Mouse (Mus musculus) kidney, embryonic 15.5 days (tissue): ENCODE results near the gene Trim17. TPM values are rescaled to one million over a fixed set of nuclear protein-coding genes. Genes with fewer than 3 reads are reported as not detected.

Experiments
- ATAC-seq: fragments of 200-750 bp; cut with Nextera tagmentation; replicated peaks from 2 replicates; pipeline ENCODE4 v1.8.0; 2017; ENCODE audit warnings: moderate TSS enrichment; ENCODE audit not compliant: low FRiP score
- H3K27ac ChIP-seq: fragments of 300-500 bp; sonication (generic); 2 replicates; pipeline ENCODE4 v1.5.1; 2015; ENCODE audit warnings: mild to moderate bottlenecking, inconsistent platforms
- H3K27me3 ChIP-seq: fragments of 300-500 bp; sonication (generic); 2 replicates; pipeline ENCODE4 v1.6.1; 2015; ENCODE audit warnings: inconsistent platforms
- H3K36me3 ChIP-seq: fragments of 300-500 bp; sonication (generic); 2 replicates; pipeline ENCODE4 v1.6.1; 2015; ENCODE audit warnings: inconsistent platforms
- H3K4me1 ChIP-seq: fragments of 300-500 bp; sonication (generic); 2 replicates; pipeline ENCODE4 v1.6.1; 2015; ENCODE audit warnings: inconsistent platforms
- H3K4me2 ChIP-seq: fragments of 300-500 bp; sonication (generic); 2 replicates; pipeline ENCODE4 v1.6.1; 2015; ENCODE audit warnings: moderate library complexity, mild to moderate bottlenecking, inconsistent platforms
- H3K4me3 ChIP-seq: fragments of 300-500 bp; sonication (generic); replicated peaks from 2 replicates; pipeline ENCODE4 v1.5.1; 2015; ENCODE audit warnings: mild to moderate bottlenecking, inconsistent platforms
- H3K9ac ChIP-seq: fragments of 300-500 bp; sonication (generic); 2 replicates; pipeline ENCODE4 v1.6.1; 2015; ENCODE audit warnings: mild to moderate bottlenecking, inconsistent platforms
- H3K9me3 ChIP-seq: fragments of 300-500 bp; sonication (generic); replicated peaks from 2 replicates; pipeline ENCODE4 v1.6.1; 2016; ENCODE audit warnings: inconsistent platforms
- WGBS: fragments of 180-500 bp; shearing (Covaris S2); methylation state at CpG from one replicate; pipeline ENCODE4 v1.1.7; 2015; ENCODE audit warnings: mixed read lengths; 5-methylcytosine and 5-hydroxymethylcytosine counted together
- polyA plus RNA-seq: library from polyadenylated mRNA; unstranded; fragments of >200 nt; fragmentation: Nextera tagmentation; extraction: Ambion mirVana; gene quantifications from 2 replicates; pipeline ENCODE4 v1.2.1, GENCODE M21; 2015

Gene Trim17
- 0.58 and 0.71 TPM in 2 replicates for polyA plus RNA-seq

DNA sequence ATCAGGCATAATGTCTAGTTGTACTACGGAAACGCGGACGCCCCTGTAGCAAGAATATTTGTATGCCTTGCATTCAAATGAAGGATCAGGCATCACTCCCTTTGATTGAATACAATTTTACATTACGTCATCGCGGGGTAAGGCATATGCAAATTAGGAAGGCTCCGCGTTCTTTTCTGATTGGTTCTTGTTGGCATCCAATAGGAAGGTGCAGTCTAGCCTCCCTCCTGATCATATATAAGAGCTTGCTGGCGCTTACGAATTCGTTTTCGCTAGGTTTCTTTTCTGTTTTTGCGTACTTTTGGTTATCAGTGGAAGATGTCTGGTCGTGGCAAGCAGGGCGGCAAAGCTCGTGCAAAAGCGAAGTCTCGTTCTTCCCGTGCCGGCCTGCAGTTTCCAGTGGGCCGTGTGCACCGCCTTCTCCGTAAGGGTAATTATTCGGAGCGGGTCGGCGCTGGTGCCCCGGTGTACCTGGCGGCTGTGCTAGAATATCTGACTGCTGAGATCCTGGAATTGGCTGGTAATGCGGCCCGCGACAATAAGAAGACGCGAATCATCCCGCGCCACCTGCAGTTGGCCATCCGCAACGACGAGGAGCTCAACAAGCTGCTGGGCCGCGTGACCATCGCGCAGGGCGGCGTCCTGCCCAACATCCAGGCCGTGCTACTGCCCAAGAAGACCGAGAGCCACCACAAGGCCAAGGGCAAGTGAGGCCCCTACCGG, at the start of gene Trim17, which contains the start of gene Hist3h2a:
Gene Trim17 (plus strand): TSS at position 266 of the 723 bp plus-strand sequence.
Gene Hist3h2a (plus strand): TSS at position 266 of the 723 bp plus-strand sequence.
- peaks cover 39% of the 10 kb centered on the region for H3K4me1 ChIP-seq
- H3K27me3 ChIP-seq, result no peaks in the 10 kb centered on the region; the same call in 1 of the 2 replicates
- peak within 1 kb of the TSS; percentile 77 for H3K9ac ChIP-seq
- peak within 1 kb of the TSS; percentile 91 for H3K4me2 ChIP-seq
- peak within 1 kb of the TSS; percentile 100 for H3K27ac ChIP-seq
- H3K36me3 ChIP-seq, result peaks cover 20% of the 10 kb centered on the region
- under 1% methylated on average over 49 of the region's 49 CpGs for WGBS
- no peaks in the 10 kb centered on the region for H3K9me3 ChIP-seq
- H3K4me3 ChIP-seq, result peak within 1 kb of the TSS; percentile 66
- peak; percentile 93 for ATAC-seq

DNA sequence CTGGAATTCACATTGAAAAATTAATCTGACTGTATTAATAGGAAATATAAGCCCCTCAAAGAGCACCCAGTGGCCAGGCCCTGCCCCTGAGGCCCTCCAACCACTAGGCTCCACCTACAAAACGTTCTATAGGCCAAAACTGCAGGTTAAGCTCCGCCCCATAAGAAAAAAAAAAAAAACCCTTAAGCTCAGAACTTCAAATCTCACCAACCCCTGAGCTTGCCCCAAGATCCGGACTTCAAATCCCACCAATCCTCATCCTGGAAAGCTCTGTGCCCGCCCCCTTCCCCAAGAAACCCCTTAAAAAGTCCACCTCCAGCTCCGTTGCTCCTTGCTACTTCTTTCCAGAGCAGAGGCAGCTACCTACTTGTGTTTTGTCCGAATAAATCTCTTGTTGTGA, 49.6 kb upstream of the Trim17 start:
- H3K4me1 ChIP-seq, result peaks cover 16% of the 10 kb centered on the region; the same call in 1 of the 2 replicates
- H3K4me3 ChIP-seq, result no peak overlapping the region; the same call in 1 of the 2 replicates
- 49% methylated on average over 6 of the region's 6 CpGs for WGBS
- no peak for ATAC-seq
- H3K9me3 ChIP-seq, result no peaks in the 10 kb centered on the region
- H3K9ac ChIP-seq, result no peak overlapping the region
- peaks cover 26% of the 10 kb centered on the region for H3K36me3 ChIP-seq
- peak overlapping the region; percentile 86 for H3K4me2 ChIP-seq
- H3K27ac ChIP-seq, result no peak overlapping the region
- no peaks in the 10 kb centered on the region for H3K27me3 ChIP-seq

DNA sequence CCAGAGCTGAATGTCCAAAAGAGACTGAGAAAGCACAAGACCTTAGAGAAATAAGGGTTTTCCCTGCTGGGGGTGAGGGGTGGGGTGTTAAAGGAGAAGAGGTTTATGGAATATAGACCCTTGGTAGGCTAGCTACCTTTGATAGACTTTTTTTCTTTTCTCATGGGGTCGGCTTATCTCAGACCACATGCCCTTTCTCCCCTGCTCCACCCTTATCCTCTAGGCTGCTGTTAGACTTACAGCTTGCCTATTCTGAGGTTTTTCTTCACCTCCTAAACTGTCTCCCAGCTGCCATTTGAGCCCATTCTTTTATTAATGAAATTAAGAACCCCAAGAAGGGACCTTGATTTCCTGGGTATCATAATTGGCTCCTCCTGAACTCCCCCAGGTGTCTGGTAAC, 40.7 kb upstream of the Trim17 start:
- H3K4me3 ChIP-seq, result no peak overlapping the region
- H3K9ac ChIP-seq, result no peak overlapping the region
- no peaks in the 10 kb centered on the region for H3K9me3 ChIP-seq
- H3K4me2 ChIP-seq, result no peak overlapping the region
- H3K4me1 ChIP-seq, result peaks cover 6% of the 10 kb centered on the region
- no peak for ATAC-seq
- no peaks in the 10 kb centered on the region for H3K36me3 ChIP-seq
- 0 out of 2 replicates have a peak, but pooled peaks cover 5% of the 10 kb centered on the region for H3K27me3 ChIP-seq
- H3K27ac ChIP-seq, result no peak overlapping the region
- WGBS, result 92% methylated on average over 1 of the region's 1 CpGs

DNA sequence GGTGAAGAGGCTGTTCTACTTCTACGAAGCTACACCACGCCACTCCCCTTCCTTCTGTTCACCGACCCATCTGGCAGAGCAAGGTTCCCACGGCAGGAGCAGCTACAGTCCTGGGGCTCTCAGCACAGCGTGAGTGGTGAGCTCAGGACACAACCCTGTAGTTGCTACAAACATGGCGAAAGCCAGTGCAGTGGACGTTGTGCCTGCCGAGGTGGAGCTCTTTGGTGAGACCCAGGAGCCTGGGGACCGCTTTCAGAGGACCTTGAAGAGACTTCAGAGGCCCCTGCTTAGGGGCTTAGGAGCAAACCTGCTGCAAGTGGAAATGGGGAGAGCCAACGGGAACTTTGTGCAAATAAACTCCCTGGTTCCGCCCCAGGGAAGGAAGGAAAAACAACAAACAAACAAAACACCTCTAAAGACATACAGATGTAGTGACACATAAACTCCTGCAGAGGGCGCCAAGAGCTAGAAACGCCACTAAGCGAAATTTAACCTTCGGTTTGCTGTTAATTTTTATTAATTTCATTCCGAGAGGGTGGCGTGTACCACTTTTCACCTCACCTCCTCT, 39.9 kb upstream of the Trim17 start:
- Histone ChIP-seq H3K9me3 (no peaks in the 10 kb centered on the region), H3K9ac (peak overlapping the region; percentile 37; the same call in 1 of the 2 replicates), H3K4me2 (peak overlapping the region; percentile 60), H3K4me1 (peaks cover 6% of the 10 kb centered on the region), H3K27ac (no peak overlapping the region), H3K4me3 (peak overlapping the region; percentile 36), H3K27me3 (0 out of 2 replicates have a peak, but pooled peaks cover 5% of the 10 kb centered on the region), H3K36me3 (no peaks in the 10 kb centered on the region)
- 18% methylated on average over 17 of the region's 17 CpGs for WGBS
- ATAC-seq, result 0 out of 2 replicates have a peak, but pooled peaks have one; percentile 4

DNA sequence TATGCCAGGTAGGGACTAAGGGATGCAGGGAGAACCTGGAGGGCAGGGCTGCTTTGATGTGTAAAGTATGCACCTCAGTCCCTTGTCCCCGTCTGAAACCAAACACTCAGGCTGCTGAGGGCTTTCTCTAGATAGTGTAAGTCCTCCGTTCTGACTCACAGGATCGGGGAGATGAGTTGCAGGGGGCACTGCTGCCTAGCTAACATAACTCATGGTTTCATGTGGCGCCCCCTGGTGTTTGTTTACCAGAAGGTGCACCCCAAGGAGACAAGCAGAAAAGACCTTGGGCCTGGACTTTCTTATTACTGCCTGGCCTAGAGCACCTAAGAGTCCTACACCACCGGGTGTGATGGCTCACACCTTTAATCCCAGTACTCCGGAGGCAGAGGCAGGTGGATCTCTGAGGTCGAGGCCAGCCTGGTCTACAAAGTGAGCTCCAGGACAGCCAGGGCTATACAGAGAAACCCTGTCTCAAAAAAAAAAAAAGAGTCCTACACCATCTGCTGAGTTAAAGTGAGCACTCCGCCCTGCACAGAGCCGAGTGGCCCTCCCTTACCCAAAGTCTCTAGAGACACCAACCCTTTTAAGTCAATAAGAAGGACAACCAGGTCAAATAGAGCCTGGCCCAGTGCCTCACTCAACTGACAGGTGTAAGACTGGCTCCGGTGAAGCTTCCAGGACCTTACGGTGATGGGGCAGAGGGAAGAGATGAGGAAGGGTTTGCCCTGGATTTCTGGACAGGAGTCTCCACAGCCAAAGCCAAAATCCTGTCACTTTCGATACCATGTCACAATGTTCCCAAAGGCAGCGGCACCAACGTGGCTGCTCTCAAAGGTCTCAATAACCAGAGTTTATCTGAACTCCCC, 37.4 kb upstream of the Trim17 start:
- Histone ChIP-seq H3K4me2 (no peak overlapping the region), H3K9ac (no peak overlapping the region), H3K36me3 (no peaks in the 10 kb centered on the region), H3K27me3 (0 out of 2 replicates have a peak, but pooled peaks cover 5% of the 10 kb centered on the region), H3K4me3 (no peak overlapping the region), H3K4me1 (peaks cover 6% of the 10 kb centered on the region), H3K27ac (no peak overlapping the region), H3K9me3 (no peaks in the 10 kb centered on the region)
- no peak for ATAC-seq
- 56% methylated on average over 14 of the region's 14 CpGs for WGBS

DNA sequence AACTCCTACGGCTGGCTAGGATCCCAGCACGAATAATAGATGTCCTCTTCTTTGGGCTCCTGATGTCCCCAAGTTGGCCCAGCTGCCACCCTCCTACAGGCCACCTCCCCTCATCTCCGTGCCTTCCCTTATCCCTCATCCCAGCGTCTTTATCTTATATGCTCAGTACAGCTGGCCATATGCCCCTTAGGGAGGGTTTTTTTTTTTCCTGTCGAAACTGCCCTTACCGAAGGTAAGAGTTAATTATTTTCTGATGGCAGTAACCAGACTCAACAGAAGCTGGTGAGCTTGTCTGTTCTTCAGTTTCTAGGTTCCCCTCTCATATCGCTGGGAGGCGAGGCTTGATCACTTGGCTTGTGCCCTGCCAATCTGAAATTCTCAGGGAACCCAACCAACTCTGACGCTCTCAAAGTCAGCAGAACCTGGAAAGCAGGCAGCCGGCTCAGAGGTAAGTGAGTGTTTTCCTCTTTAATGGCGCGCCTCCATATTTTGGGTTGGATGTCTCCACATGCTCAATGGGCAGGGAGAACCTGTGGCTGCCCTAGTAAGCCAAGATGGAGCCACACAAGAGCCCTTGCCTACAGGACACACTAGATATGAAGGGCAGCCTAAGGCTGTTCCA, 36.6 kb upstream of the Trim17 start, which contains the start of gene Btnl10:
Gene Btnl10 (plus strand): TSS at position 164 of the 622 bp plus-strand sequence.
- no peaks in the 10 kb centered on the region for H3K36me3 ChIP-seq
- H3K9me3 ChIP-seq, result no peaks in the 10 kb centered on the region
- no peak within 1 kb of the TSS for H3K4me3 ChIP-seq
- peaks cover 6% of the 10 kb centered on the region for H3K4me1 ChIP-seq
- 81% methylated on average over 12 of the region's 12 CpGs for whole genome bisulfite sequencing
- no peak within 1 kb of the TSS for H3K9ac ChIP-seq
- no peak within 1 kb of the TSS for H3K27ac ChIP-seq
- 0 out of 2 replicates have a peak, but pooled peaks cover 5% of the 10 kb centered on the region for H3K27me3 ChIP-seq
- no peak for ATAC-seq
- no peak within 1 kb of the TSS for H3K4me2 ChIP-seq

DNA sequence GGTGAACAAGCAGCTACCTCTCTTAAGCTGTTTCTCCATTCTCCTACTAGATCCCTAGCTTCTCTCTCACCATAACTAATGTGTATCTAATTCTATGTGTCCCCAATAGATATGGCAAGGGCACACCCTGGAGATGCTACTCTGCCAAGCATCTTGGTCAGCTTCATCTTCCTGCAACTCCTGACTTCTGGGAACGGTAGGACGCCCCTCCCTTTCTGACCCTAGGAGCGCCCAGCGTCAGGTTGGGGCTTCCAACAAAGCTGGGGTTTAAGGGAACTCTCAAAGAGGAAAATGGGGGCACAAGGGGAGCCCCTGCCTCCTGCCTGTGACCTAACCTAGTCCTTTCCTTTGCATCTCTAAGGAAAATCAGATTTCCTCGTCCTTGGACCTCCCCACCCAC, 35.7 kb upstream of the Trim17 start:
- 76% methylated on average over 5 of the region's 5 CpGs for WGBS
- 0 out of 2 replicates have a peak, but pooled peaks cover 5% of the 10 kb centered on the region for H3K27me3 ChIP-seq
- no peak overlapping the region for H3K9ac ChIP-seq
- no peak overlapping the region for H3K4me3 ChIP-seq
- no peaks in the 10 kb centered on the region for H3K9me3 ChIP-seq
- peaks cover 6% of the 10 kb centered on the region for H3K4me1 ChIP-seq
- H3K4me2 ChIP-seq, result no peak overlapping the region
- H3K36me3 ChIP-seq, result no peaks in the 10 kb centered on the region
- no peak for ATAC-seq
- no peak overlapping the region for H3K27ac ChIP-seq

DNA sequence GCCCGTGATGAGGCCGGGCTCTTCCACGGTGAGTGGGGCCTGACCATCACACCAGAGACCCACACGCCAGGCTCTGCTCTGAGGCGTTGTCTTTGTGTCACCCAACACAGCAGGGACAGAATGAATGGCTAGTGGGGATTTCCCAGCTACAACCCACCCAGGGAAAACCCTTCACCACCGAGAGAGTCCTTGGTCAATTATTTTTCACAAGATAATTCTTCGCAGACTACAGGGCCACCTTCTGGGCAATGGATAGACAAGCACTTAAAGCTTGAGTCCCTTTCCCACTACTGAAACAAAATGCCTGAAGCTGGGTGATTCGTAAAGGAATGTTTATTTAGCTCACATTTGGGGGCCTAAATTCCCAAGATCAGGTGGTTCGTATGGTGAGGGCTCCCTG, 32.1 kb upstream of the Trim17 start:
- Histone ChIP-seq H3K9me3 (no peaks in the 10 kb centered on the region), H3K4me2 (no peak overlapping the region), H3K27me3 (no peaks in the 10 kb centered on the region), H3K4me3 (no peak overlapping the region), H3K27ac (no peak overlapping the region), H3K36me3 (no peaks in the 10 kb centered on the region), H3K9ac (no peak overlapping the region), H3K4me1 (no peaks in the 10 kb centered on the region)
- WGBS, result 82% methylated on average over 9 of the region's 9 CpGs
- no peak for ATAC-seq

DNA sequence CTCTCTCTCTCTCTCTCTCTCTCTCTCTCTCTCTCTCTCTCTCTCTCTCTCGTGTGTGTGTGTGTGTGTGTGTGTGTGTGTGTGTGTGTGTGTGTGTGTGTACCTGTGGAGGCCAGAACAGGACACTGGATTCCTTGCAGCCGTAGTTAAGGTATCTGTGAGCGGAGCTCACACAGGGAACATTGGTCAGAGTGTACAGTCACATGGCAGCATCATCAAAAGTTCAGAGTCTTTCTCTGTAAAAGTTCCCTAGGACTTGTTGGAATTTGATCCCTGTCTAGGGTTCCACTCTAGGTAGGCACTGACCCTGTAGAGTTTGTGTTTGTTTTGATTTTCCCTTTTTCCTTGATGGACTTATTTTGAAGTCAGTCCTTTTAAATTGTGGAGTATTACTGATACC, 27.8 kb upstream of the Trim17 start:
- ATAC-seq, result no peak
- 72% methylated on average over 2 of the region's 3 CpGs for WGBS

DNA sequence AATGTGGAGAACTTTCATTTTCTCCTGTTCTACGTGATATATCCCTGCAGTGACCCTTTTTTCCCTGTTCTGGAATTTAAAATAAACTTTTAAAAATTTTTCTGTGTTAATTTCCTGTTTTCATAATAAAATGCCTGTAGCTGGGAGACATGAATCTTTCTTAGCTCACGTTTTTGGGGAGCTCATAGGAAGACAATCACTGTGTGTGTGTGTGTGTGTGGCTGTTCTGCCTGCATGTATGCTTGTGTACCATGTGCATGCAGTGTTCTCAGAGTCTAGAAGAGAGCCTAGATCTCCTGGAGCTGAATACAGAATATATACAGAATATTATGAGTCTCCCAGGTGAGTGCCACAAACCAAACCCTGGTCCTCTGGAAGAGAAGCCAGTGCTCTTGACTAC, 27.4 kb upstream of the Trim17 start:
- Histone ChIP-seq H3K36me3 (peaks cover 14% of the 10 kb centered on the region), H3K27me3 (no peaks in the 10 kb centered on the region), H3K4me2 (no peak overlapping the region), H3K27ac (no peak overlapping the region), H3K4me1 (peaks cover 14% of the 10 kb centered on the region; the same call in 1 of the 2 replicates), H3K4me3 (no peak overlapping the region), H3K9ac (no peak overlapping the region), H3K9me3 (no peaks in the 10 kb centered on the region)
- ATAC-seq, result no peak
- 66% methylated on average over 2 of the region's 2 CpGs for WGBS

More for the DNA sequence above, 27.8 kb upstream of the Trim17 start:
- Histone ChIP-seq H3K27me3 (no peaks in the 10 kb centered on the region), H3K9me3 (no peaks in the 10 kb centered on the region), H3K9ac (no peak overlapping the region), H3K4me2 (no peak overlapping the region), H3K36me3 (peaks cover 10% of the 10 kb centered on the region), H3K4me3 (no peak overlapping the region), H3K27ac (no peak overlapping the region), H3K4me1 (peaks cover 14% of the 10 kb centered on the region; the same call in 1 of the 2 replicates)
